Mouse (Mus musculus) forebrain, embryonic 13.5 days (tissue): ENCODE measurements around the gene Prkg1. TPM values are rescaled to one million over a fixed set of nuclear protein-coding genes. Genes with fewer than 3 reads are reported as not detected.
A peak's percentile ranks its signal among the peaks of the same experiment; 100 is the strongest.

ENCODE experiments used
- ATAC-seq: fragments of 200-750 bp; cut with Nextera tagmentation; 2 replicates; pipeline ENCODE4 v1.8.0; 2017
- H3K27ac ChIP-seq: fragments of 300-500 bp; sonication (generic); 2 replicates; pipeline ENCODE4 v1.5.1; 2015; ENCODE audit warnings: inconsistent platforms, mild to moderate bottlenecking, moderate library complexity
- H3K27me3 ChIP-seq: fragments of 300-500 bp; sonication (generic); 2 replicates; pipeline ENCODE4 v1.6.1; 2015; ENCODE audit warnings: mild to moderate bottlenecking, inconsistent platforms
- H3K36me3 ChIP-seq: fragments of 300-500 bp; sonication (generic); 2 replicates; pipeline ENCODE4 v1.6.1; 2015; ENCODE audit warnings: mild to moderate bottlenecking, inconsistent platforms; ENCODE audit not compliant: poor library complexity, severe bottlenecking
- H3K4me1 ChIP-seq: fragments of 300-500 bp; sonication (generic); 2 replicates; pipeline ENCODE4 v1.6.1; 2015; ENCODE audit warnings: inconsistent platforms
- H3K4me2 ChIP-seq: fragments of 300-500 bp; sonication (generic); 2 replicates; pipeline ENCODE4 v1.6.1; 2015; ENCODE audit warnings: inconsistent platforms, mild to moderate bottlenecking, moderate library complexity
- H3K4me3 ChIP-seq: fragments of 300-500 bp; sonication (generic); 2 replicates; pipeline ENCODE4 v1.5.1; 2015; ENCODE audit warnings: mild to moderate bottlenecking, inconsistent platforms
- H3K9ac ChIP-seq: fragments of 300-500 bp; sonication (generic); 2 replicates; pipeline ENCODE4 v1.6.1; 2015; ENCODE audit warnings: mild to moderate bottlenecking, inconsistent platforms
- H3K9me3 ChIP-seq: fragments of 300-500 bp; sonication (generic); replicated peaks from 2 replicates; pipeline ENCODE4 v1.6.1; 2016; ENCODE audit warnings: inconsistent platforms
- WGBS: fragments of 180-500 bp; shearing (Covaris S2); methylation state at CpG from one replicate; pipeline ENCODE4 v1.1.7; 2015; 5-methylcytosine and 5-hydroxymethylcytosine counted together
- polyA plus RNA-seq: library from polyadenylated mRNA; unstranded; fragments of >200 nt; fragmentation: Nextera tagmentation; extraction: Ambion mirVana; gene quantifications from 2 replicates; pipeline ENCODE4 v1.2.1, GENCODE M21; 2015

Prkg1 gene
- polyA plus RNA-seq, 1 experiment from 2014 or later = 1.3 TPM

DNA sequence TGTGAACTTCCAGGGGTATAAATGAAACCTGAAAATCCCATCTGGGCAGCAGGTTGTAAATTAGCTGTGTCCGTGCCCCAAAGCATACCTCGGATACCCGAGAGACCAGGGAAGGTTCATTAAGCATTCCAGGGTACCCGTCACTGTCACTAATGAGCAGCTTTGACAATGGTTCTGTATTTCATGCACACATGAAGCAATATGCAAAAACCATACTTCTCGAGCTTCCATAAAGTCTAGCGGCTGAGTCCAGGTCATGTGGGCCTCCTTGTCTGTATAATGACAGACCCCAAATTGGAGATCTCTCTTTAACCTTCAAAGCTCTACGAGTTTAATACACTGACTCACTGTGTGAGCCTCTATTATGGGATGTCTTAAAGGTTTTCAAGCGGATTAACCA lies 1088.5 kb downstream of the Prkg1 start:
- Histone ChIP-seq H3K4me1 (no peaks in the 10 kb centered on the region), H3K9ac (no peak overlapping the region), H3K27ac (no peak overlapping the region), H3K9me3 (no peaks in the 10 kb centered on the region), H3K4me3 (no peak overlapping the region), H3K27me3 (no peaks in the 10 kb centered on the region), H3K36me3 (no peaks in the 10 kb centered on the region), H3K4me2 (no peak overlapping the region)
- ATAC-seq = no peak
- whole genome bisulfite sequencing = 52% methylated on average over 8 of the region's 8 CpGs

DNA sequence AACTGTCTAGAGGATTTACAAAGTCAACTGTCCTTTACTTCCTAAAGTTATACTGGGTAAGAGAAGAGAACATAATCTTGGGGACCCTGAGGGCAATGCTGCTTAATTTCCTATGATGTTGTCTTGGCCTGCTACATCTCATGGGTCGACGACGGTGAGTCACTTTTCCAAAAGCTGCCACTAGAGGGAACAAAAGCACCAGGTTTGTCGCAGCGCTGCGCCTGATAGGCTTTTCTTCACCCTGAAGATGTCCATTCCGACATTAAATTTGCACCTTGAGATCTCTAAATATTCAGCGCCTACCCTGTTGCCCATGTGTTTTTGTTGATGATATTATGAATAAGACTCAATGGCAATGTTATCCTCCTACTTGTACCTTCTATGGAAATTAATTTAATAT lies 1100.6 kb downstream of the Prkg1 start:
- H3K9me3 ChIP-seq = no peaks in the 10 kb centered on the region
- no peak overlapping the region for H3K4me2 ChIP-seq
- H3K36me3 ChIP-seq = no peaks in the 10 kb centered on the region
- H3K4me3 ChIP-seq = no peak overlapping the region
- no peaks in the 10 kb centered on the region for H3K4me1 ChIP-seq
- WGBS = 5% methylated on average over 8 of the region's 8 CpGs
- H3K27me3 ChIP-seq = no peaks in the 10 kb centered on the region
- H3K27ac ChIP-seq = no peak overlapping the region
- peak; percentile 82 for ATAC-seq
- no peak overlapping the region for H3K9ac ChIP-seq

DNA sequence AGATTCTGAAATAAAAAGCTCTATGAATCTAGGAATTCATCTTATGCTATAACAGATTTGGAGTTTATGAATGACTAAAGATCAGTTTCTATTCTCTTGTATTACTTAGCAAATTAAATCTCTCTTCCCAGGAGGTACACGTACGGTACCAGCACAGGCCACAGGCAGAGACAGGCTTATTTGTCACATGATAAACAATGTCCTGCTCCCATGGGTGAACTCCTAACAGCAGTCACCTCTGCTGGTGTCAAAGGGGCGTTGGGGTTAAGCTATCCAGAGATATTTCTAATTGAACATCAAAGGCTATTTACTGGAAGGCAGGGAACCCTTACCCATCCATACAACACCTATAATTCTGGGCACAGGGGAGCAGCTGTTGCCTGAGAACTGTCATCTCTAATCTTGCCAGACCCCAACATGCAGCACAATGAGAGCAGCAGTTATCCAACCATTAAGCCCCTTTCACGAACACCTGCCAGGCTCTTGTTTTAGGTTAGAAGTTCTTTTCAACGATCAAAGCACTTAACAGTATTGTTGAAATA lies 1122.1 kb downstream of the Prkg1 start:
- H3K4me3 ChIP-seq = no peak overlapping the region
- no peaks in the 10 kb centered on the region for H3K9me3 ChIP-seq
- H3K4me2 ChIP-seq = no peak overlapping the region
- no peaks in the 10 kb centered on the region for H3K36me3 ChIP-seq
- no peak for ATAC-seq
- 0 out of 2 replicates have a peak, but pooled peaks cover 4% of the 10 kb centered on the region for H3K4me1 ChIP-seq
- H3K27ac ChIP-seq = no peak overlapping the region
- WGBS = 20% methylated on average over 5 of the region's 5 CpGs
- H3K9ac ChIP-seq = no peak overlapping the region
- no peaks in the 10 kb centered on the region for H3K27me3 ChIP-seq

DNA sequence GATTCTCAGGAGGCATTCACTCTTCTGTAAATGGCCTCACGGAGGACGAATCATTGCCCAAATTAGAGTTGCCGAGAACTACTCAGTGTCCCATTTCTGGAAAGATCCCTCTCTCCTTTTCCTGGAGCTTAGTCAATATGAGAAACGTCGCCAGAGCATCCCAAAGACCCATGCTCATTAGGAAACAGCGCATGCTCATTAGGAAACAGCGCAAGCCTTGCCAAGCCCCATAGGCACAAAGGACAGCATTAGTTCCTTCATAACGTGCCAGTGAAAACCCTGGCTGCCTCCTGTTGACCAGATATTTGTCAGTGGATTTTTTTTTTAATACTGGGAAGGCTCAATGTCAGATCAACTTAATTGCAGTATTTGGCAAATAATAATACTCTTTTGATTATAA lies 1127.4 kb downstream of the Prkg1 start:
- Histone ChIP-seq H3K27ac (no peak overlapping the region), H3K4me1 (no peaks in the 10 kb centered on the region), H3K36me3 (no peaks in the 10 kb centered on the region), H3K4me3 (no peak overlapping the region), H3K9ac (no peak overlapping the region), H3K4me2 (no peak overlapping the region), H3K27me3 (no peaks in the 10 kb centered on the region), H3K9me3 (no peaks in the 10 kb centered on the region)
- 43% methylated on average over 8 of the region's 8 CpGs for WGBS
- peak; percentile 79 for ATAC-seq

DNA sequence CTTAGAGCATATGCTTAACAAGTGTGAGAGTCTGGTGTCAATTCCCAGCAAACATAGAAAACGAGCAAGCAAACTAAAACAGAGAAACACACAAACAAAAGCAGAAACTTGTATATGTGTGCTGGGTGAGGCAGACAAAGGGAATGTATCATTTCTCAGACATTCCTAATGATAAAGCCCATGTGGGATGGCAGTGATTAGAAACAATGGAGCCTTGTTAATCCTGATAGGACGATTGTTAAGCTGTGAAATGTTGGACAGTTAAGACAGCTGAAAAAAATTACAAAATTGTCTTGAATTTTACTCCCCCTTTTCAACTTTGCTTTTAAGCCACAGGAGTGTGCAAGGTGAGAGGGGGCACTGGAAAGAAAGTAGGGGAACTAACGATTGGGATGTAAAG lies 1133.8 kb downstream of the Prkg1 start:
- Histone ChIP-seq H3K4me2 (no peak overlapping the region), H3K4me3 (no peak overlapping the region), H3K9me3 (no peaks in the 10 kb centered on the region), H3K9ac (no peak overlapping the region), H3K36me3 (no peaks in the 10 kb centered on the region), H3K4me1 (no peaks in the 10 kb centered on the region), H3K27me3 (no peaks in the 10 kb centered on the region), H3K27ac (no peak overlapping the region)
- no peak for ATAC-seq
- 27% methylated on average over 3 of the region's 3 CpGs for WGBS

DNA sequence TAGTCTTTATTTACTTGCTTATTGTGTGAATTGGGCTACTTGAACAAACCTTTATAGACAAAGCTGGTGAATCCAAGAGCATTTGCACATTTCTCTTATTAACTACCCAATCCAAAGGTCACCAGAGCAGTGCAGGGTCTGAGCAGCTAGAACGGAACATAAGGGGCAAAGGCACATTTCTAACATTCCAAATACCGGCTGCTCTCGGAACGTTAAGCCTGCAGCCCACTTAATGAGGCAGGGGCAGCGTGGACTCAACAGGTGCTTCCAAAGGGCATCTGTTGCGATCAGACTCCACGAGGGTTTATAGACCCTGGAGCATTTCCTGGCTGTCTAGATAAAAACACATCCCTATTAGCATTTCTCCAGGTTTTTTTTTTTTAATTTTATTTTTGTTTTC lies 1138.8 kb downstream of the Prkg1 start:
- 15% methylated on average over 7 of the region's 7 CpGs for WGBS
- H3K27ac ChIP-seq = no peak overlapping the region
- H3K27me3 ChIP-seq = no peaks in the 10 kb centered on the region

DNA sequence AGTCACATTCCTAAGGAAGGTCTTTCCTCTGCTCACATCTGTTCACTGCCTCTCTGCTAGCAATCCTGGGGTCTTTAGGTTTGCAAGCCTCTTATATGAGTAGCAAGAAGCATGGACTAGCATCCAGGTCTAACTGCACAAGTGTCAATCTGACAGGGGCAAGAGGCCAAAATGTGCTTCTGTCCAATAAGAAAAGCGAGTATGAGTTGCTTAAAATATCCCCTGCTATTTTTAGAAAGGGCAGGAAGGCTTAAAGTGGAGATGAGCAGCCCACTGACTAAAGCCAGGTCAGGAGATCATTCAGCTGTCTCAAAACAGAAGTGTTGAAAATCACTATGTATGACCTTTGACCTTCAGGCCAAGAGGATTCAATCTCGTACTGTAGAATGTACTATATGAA lies 1139.4 kb downstream of the Prkg1 start:
- H3K27me3 ChIP-seq = no peaks in the 10 kb centered on the region
- H3K9ac ChIP-seq = no peak overlapping the region
- H3K27ac ChIP-seq = no peak overlapping the region
- H3K9me3 ChIP-seq = no peaks in the 10 kb centered on the region
- 73% methylated on average over 2 of the region's 2 CpGs for WGBS
- H3K4me3 ChIP-seq = no peak overlapping the region
- no peak overlapping the region for H3K4me2 ChIP-seq
- no peaks in the 10 kb centered on the region for H3K36me3 ChIP-seq
- H3K4me1 ChIP-seq = no peaks in the 10 kb centered on the region
- no peak for ATAC-seq

More for the DNA sequence above, 1138.8 kb downstream of the Prkg1 start:
- no peak overlapping the region for H3K9ac ChIP-seq
- no peaks in the 10 kb centered on the region for H3K4me1 ChIP-seq
- no peak for ATAC-seq
- no peaks in the 10 kb centered on the region for H3K9me3 ChIP-seq
- H3K4me2 ChIP-seq = no peak overlapping the region
- no peak overlapping the region for H3K4me3 ChIP-seq
- no peaks in the 10 kb centered on the region for H3K36me3 ChIP-seq

DNA sequence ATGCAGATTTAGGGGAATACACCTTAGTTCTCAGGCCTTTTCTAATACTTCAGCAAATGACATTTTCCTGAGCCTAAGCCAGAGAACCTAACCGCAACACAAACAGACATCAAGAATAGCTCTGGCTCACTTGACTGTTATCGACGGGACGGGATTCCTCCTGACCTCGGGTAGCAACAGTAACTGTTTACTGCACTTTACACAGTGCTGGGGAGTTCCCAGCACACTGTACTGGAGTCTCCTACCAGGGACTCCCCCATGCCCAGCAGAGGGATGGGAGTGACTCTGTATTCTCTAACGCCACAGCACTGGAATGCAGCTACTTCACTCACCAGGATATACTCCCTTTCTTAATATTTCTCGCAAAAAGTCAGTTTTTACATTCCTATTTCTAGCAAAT lies 1141.2 kb downstream of the Prkg1 start:
- no peaks in the 10 kb centered on the region for H3K36me3 ChIP-seq
- no peak overlapping the region for H3K27ac ChIP-seq
- H3K4me3 ChIP-seq = no peak overlapping the region
- no peaks in the 10 kb centered on the region for H3K9me3 ChIP-seq
- H3K27me3 ChIP-seq = no peaks in the 10 kb centered on the region
- no peak overlapping the region for H3K9ac ChIP-seq
- 86% methylated on average over 7 of the region's 7 CpGs for WGBS
- no peaks in the 10 kb centered on the region for H3K4me1 ChIP-seq
- no peak for ATAC-seq
- H3K4me2 ChIP-seq = no peak overlapping the region

DNA sequence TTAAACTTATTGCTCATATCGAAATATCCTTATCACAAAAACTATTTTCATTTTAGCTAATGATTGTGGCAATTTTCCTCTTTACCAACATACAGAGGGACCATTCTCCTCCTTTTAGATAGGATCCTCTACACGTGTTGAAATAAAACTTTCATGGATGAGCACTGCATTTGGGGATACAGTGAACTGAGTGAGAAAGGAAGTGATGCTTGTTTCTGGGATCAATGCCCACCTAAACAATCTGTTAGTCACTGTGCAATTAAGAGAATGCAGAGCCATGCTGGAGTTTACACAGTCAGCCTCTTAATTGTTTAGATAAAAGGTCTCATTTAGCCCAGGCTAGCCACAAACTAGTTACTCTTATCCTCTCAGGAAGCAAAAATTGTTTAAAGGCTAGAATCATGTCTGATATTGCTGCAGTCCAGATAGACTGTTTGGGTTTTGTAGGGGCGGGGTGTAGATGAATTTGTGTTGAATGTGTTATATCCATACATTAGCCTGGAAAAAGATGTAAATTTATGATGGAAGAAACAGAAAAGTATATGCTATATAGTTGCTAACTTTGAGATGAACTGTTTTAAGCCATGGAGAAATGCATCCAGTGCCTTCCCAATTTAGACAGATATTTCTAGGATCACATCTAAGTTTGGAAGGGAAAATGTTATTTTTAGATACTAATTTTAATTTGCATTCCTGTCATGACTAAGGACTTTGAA lies 1151.5 kb downstream of the Prkg1 start:
- no peaks in the 10 kb centered on the region; the same call in 1 of the 2 replicates for H3K9me3 ChIP-seq
- no peak overlapping the region for H3K27ac ChIP-seq
- no peak overlapping the region for H3K4me3 ChIP-seq
- no peaks in the 10 kb centered on the region for H3K4me1 ChIP-seq
- no peak overlapping the region for H3K4me2 ChIP-seq
- H3K27me3 ChIP-seq = no peaks in the 10 kb centered on the region
- no peaks in the 10 kb centered on the region for H3K36me3 ChIP-seq
- ATAC-seq = no peak
- WGBS = 79% methylated on average over 3 of the region's 3 CpGs
- H3K9ac ChIP-seq = no peak overlapping the region

DNA sequence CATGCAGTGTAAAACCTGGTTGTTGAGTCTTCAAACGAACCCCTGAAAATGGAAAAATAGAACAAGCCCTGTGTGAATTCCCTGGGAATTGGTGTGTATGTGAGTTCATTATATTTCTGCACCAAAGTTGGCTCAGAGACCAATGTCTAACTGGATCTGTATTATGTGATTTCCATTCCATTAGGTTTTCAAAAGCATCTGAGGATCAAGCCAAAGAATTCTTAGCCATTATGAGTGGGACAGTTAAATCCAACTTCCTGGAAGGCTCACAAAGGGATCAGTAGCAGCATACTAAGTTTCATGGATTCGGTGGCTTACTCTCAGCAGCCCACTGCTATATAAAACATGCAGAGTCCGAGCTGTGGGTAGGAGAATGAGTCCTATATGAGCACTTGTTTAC lies 1178.5 kb downstream of the Prkg1 start:
- no peaks in the 10 kb centered on the region for H3K27me3 ChIP-seq
- 0 out of 2 replicates have a peak, but pooled peaks cover 3% of the 10 kb centered on the region for H3K4me1 ChIP-seq
- no peaks in the 10 kb centered on the region for H3K36me3 ChIP-seq
- ATAC-seq = no peak
- H3K9me3 ChIP-seq = no peaks in the 10 kb centered on the region
- H3K27ac ChIP-seq = no peak overlapping the region
- WGBS = 47% methylated on average over 3 of the region's 3 CpGs
- H3K4me3 ChIP-seq = no peak overlapping the region
- H3K9ac ChIP-seq = no peak overlapping the region
- H3K4me2 ChIP-seq = no peak overlapping the region

DNA sequence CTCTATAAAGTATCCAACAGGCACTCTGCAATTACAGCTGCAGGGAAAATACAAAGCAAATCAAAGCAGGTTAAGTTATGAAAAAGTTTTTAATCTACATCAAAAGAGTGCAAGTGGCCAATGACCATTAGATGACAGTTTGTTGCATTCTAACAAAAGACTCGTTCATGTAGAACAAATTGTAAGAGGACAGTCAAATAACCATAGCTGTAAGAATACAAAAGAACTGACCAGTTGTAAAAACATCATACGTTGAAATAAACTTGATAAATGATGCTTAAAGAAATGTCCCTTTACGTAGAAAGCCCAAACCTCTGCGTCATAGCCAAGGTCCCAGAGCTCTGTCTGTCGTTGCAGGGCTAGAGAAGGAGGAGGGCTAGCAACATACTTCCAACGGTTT lies 1200.3 kb downstream of the Prkg1 start:
- Histone ChIP-seq H3K4me2 (no peak overlapping the region), H3K9ac (no peak overlapping the region), H3K27me3 (no peaks in the 10 kb centered on the region), H3K36me3 (no peaks in the 10 kb centered on the region), H3K27ac (no peak overlapping the region), H3K4me3 (no peak overlapping the region), H3K4me1 (no peaks in the 10 kb centered on the region), H3K9me3 (no peaks in the 10 kb centered on the region)
- WGBS = 53% methylated on average over 6 of the region's 6 CpGs
- no peak for ATAC-seq

DNA sequence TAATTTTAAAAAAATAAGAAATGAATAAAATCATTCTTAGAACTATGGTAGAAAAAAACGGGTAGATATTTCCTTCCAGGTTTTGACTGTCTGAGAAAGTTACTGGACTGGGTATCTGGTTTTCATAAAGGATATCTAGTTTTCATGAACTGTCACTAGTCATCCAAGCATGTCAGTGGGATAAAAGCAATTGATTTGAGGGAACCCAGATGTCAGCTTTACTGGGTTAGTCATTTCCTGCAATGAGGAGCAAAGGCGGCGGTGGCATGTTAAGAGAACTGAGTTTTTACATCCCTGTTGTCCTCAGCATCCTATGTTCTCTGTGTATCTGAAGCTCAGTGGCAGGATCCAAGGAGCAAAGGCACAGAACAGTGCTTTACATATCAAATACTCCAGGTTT lies 1201.0 kb downstream of the Prkg1 start:
- Histone ChIP-seq H3K4me3 (no peak overlapping the region), H3K27ac (no peak overlapping the region), H3K9me3 (no peaks in the 10 kb centered on the region), H3K36me3 (no peaks in the 10 kb centered on the region), H3K27me3 (no peaks in the 10 kb centered on the region), H3K4me2 (no peak overlapping the region), H3K9ac (no peak overlapping the region), H3K4me1 (no peaks in the 10 kb centered on the region)
- no peak for ATAC-seq
- WGBS = 88% methylated on average over 3 of the region's 3 CpGs

DNA sequence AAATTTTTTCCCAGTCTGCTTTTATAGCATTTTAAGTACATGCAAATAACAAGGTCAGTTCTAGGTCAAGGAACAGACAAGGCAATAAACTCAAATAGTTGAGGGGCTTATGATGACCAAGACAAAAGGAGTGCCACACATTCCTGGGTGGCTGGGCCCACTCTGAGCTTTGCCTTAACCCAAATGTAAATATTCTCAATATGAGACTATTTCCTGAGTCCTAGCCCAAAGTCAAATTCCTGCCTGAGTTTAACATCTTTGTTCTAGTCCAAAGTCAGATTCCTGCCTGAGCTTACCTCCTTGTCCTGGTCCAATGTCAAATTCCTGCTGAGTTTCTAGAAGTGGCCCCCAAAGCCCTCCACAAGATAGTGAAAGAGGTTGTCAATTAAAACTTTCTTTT lies 1206.8 kb downstream of the Prkg1 start:
- H3K27me3 ChIP-seq = peaks cover 14% of the 10 kb centered on the region
- no peaks in the 10 kb centered on the region for H3K36me3 ChIP-seq
- no peak for ATAC-seq
- H3K27ac ChIP-seq = no peak overlapping the region
- no peaks in the 10 kb centered on the region for H3K9me3 ChIP-seq
- H3K4me1 ChIP-seq = no peaks in the 10 kb centered on the region; the same call in 1 of the 2 replicates
- H3K4me2 ChIP-seq = no peak overlapping the region
- no peak overlapping the region for H3K4me3 ChIP-seq
- H3K9ac ChIP-seq = no peak overlapping the region
